Mouse (Mus musculus) forebrain, postnatal 0 days (tissue): ENCODE results near the gene Tmem120a. TPM values are rescaled to one million over a fixed set of nuclear protein-coding genes. Genes with fewer than 3 reads are reported as not detected.

Experiments
- ATAC-seq: fragments of 200-750 bp; cut with Nextera tagmentation; 2 replicates; pipeline ENCODE4 v1.8.0; 2017; ENCODE audit warnings: mild to moderate bottlenecking, moderate library complexity
- DNase-seq: peaks from one replicate; pipeline ENCODE4 v3.0.0-alpha.2; 2015
- H3K27ac ChIP-seq: fragments of 300-500 bp; sonication (generic); 2 replicates; pipeline ENCODE4 v1.5.1; 2014; ENCODE audit warnings: low read depth, mild to moderate bottlenecking, antibody characterized with exemption, low read length, moderate library complexity, mixed read lengths
- H3K27me3 ChIP-seq: fragments of 300-500 bp; sonication (generic); 2 replicates; pipeline ENCODE4 v1.6.1; 2014; ENCODE audit warnings: mild to moderate bottlenecking, low read length, mixed read lengths; ENCODE audit not compliant: insufficient read depth
- H3K36me3 ChIP-seq: fragments of 300-500 bp; sonication (generic); 2 replicates; pipeline ENCODE4 v1.6.1; 2014; ENCODE audit warnings: mild to moderate bottlenecking, moderate library complexity; ENCODE audit not compliant: insufficient read depth
- H3K4me1 ChIP-seq: fragments of 300-500 bp; sonication (generic); 2 replicates; pipeline ENCODE4 v1.6.1; 2014; ENCODE audit warnings: antibody characterized with exemption; ENCODE audit not compliant: insufficient read depth
- H3K4me2 ChIP-seq: fragments of 300-500 bp; sonication (generic); 2 replicates; pipeline ENCODE4 v1.6.1; 2014; ENCODE audit warnings: low read depth, mild to moderate bottlenecking, moderate library complexity
- H3K4me3 ChIP-seq: fragments of 300-500 bp; sonication (generic); 2 replicates; pipeline ENCODE4 v1.5.1; 2014; ENCODE audit warnings: low read depth, low read length, mixed read lengths
- H3K9ac ChIP-seq: fragments of 300-500 bp; sonication (generic); 2 replicates; pipeline ENCODE4 v1.6.1; 2014; ENCODE audit warnings: mild to moderate bottlenecking
- H3K9me3 ChIP-seq: fragments of 300-500 bp; sonication (generic); 2 replicates; pipeline ENCODE4 v1.6.1; 2016; ENCODE audit warnings: low read length
- CTCF ChIP-seq: sonication (generic); IDR thresholded peaks from 2 replicates; pipeline ENCODE4 v1.5.1; 2016; ENCODE audit warnings: antibody characterized with exemption, control low read depth, low read depth
- WGBS: fragments of 180-500 bp; shearing (Covaris S2); extraction: QIAGEN DNeasy Blood & Tissue Kit; methylation state at CpG from one replicate; pipeline ENCODE4 v1.1.7; 2014; 5-methylcytosine and 5-hydroxymethylcytosine counted together
- polyA plus RNA-seq: library from polyadenylated mRNA; unstranded; fragments of >200 nt; fragmentation: Nextera tagmentation; extraction: Ambion mirVana; gene quantifications from 2 replicates; pipeline ENCODE4 v1.2.1, GENCODE M21; 2015
- total RNA-seq: library from RNA; depleted of rRNA; stranded (reverse); fragments of >200 nt; gene quantifications from 2 replicates; pipeline ENCODE4 v1.2.3, GENCODE M21; 2014

The Tmem120a gene
- total and polyA plus RNA-seq, 2 experiments from 2014 or later: 42.7 to 111 TPM

GRCm38 (mm10) chr5:135726641-135727346 lies 17.5 kb downstream of the Tmem120a start:
- no peak for DNase-seq
- H3K4me3 ChIP-seq: no peak overlapping the region
- H3K36me3 ChIP-seq: peaks cover 26% of the 10 kb centered on the region
- H3K4me1 ChIP-seq: peaks cover 25% of the 10 kb centered on the region
- H3K27me3 ChIP-seq: no peaks in the 10 kb centered on the region
- no peak overlapping the region for H3K27ac ChIP-seq
- ATAC-seq: no peak
- H3K9ac ChIP-seq: no peak overlapping the region
- H3K4me2 ChIP-seq: peak overlapping the region; percentile 40; the same call in 1 of the 2 replicates
- WGBS: 63% methylated on average over 2 of the region's 2 CpGs
- H3K9me3 ChIP-seq: no peaks in the 10 kb centered on the region
- no peak for TF ChIP-seq CTCF

GRCm38 (mm10) chr5:135725991-135726390 lies 18.3 kb downstream of the Tmem120a start:
- no peak for TF ChIP-seq CTCF
- Histone ChIP-seq H3K27me3 (no peaks in the 10 kb centered on the region), H3K4me1 (peaks cover 25% of the 10 kb centered on the region), H3K9ac (peak overlapping the region; percentile 44; the same call in 1 of the 2 replicates), H3K9me3 (no peaks in the 10 kb centered on the region), H3K4me3 (peak overlapping the region; percentile 9; the same call in 1 of the 2 replicates), H3K4me2 (peak overlapping the region; percentile 40), H3K27ac (peak overlapping the region; percentile 86), H3K36me3 (peaks cover 18% of the 10 kb centered on the region)
- WGBS: 27% methylated on average over 6 of the region's 6 CpGs
- DNase-seq (no peak), ATAC-seq (no peak)

- WGBS: 6% methylated on average over 8 of the region's 8 CpGs
- peaks cover 25% of the 10 kb centered on the region for H3K4me1 ChIP-seq
- peak overlapping the region; percentile 86 for H3K27ac ChIP-seq
- H3K36me3 ChIP-seq: peaks cover 12% of the 10 kb centered on the region
- peak overlapping the region; percentile 40 for H3K4me2 ChIP-seq
- H3K9ac ChIP-seq: peak overlapping the region; percentile 44
- H3K4me3 ChIP-seq: peak overlapping the region; percentile 9; the same call in 1 of the 2 replicates
- no peaks in the 10 kb centered on the region for H3K9me3 ChIP-seq
- TF ChIP-seq CTCF: no peak
- DNase-seq (no peak), ATAC-seq (peak; percentile 95)
- H3K27me3 ChIP-seq: no peaks in the 10 kb centered on the region
Observed at GRCm38 (mm10) chr5:135725391-135725841, 18.8 kb downstream of the Tmem120a start.

- DNase-seq: peak; percentile 67
Observed at GRCm38 (mm10) chr5:135724536-135725322, 19.5 kb downstream of the Tmem120a start.

GRCm38 (mm10) chr5:135723165-135723751 lies 21.0 kb downstream of the Tmem120a start:
- H3K9ac ChIP-seq: no peak overlapping the region
- peaks cover 25% of the 10 kb centered on the region for H3K4me1 ChIP-seq
- H3K27me3 ChIP-seq: no peaks in the 10 kb centered on the region
- no peak overlapping the region for H3K4me3 ChIP-seq
- peaks cover 8% of the 10 kb centered on the region for H3K36me3 ChIP-seq
- 76% methylated on average over 3 of the region's 3 CpGs for WGBS
- H3K27ac ChIP-seq: no peak overlapping the region
- H3K9me3 ChIP-seq: no peaks in the 10 kb centered on the region
- no peak for TF ChIP-seq CTCF
- no peak for DNase-seq
- no peak for ATAC-seq
- H3K4me2 ChIP-seq: no peak overlapping the region

More at GRCm38 (mm10) chr5:135724536-135725322, 19.5 kb downstream of the Tmem120a start:
- Histone ChIP-seq H3K9ac (peak overlapping the region; percentile 44), H3K4me1 (peaks cover 25% of the 10 kb centered on the region), H3K27me3 (no peaks in the 10 kb centered on the region), H3K4me3 (no peak overlapping the region), H3K4me2 (peak overlapping the region; percentile 40), H3K27ac (peak overlapping the region; percentile 86), H3K9me3 (no peaks in the 10 kb centered on the region), H3K36me3 (peaks cover 5% of the 10 kb centered on the region)
- 5% methylated on average over 9 of the region's 9 CpGs for WGBS
- TF ChIP-seq CTCF: no peak
- peak; percentile 85 for ATAC-seq

GRCm38 (mm10) chr5:135722121-135722520 lies 22.1 kb downstream of the Tmem120a start:
- ATAC-seq: no peak
- Histone ChIP-seq H3K9me3 (no peaks in the 10 kb centered on the region), H3K9ac (no peak overlapping the region), H3K27ac (no peak overlapping the region), H3K4me1 (peaks cover 25% of the 10 kb centered on the region), H3K36me3 (peaks cover 16% of the 10 kb centered on the region), H3K27me3 (no peaks in the 10 kb centered on the region), H3K4me2 (no peak overlapping the region), H3K4me3 (no peak overlapping the region)
- DNase-seq: peak; percentile 66
- 36% methylated on average over 11 of the region's 11 CpGs for WGBS
- no peak for TF ChIP-seq CTCF
